Mouse (Mus musculus): ENCODE data around the gene Alpk3.

DNA sequence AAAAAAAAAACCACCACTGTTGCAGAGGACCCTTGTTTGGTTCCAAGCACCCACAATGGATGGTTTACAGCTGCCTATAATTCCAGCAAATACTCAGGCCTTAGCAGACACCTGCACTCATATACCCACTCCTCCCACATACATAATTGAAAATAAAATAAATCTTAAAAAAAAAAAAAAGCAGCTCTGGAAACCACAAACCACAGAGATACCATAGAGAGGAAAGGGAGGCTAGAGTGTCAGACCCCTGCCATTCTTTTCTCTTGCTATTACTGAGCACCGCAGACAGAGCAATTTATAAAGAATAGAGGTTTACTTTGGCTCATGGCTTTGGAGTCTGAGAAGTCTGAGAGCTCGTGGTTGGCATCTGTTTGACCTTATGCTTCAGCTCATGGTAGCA, 65.4 kb downstream of the Alpk3 start:
- TF ChIP-seq CTCF (IDR thresholded peaks at IDR 0.05; ENCODE audit: control insufficient read depth, insufficient read depth, low read length): no peak
- TF ChIP-seq POLR2A (IDR thresholded peaks at IDR 0.05; ENCODE audit: borderline replicate concordance, control insufficient read depth, low read depth, low read length): no peak

Measured in bone marrow, adult 2 months (tissue).